Mouse (Mus musculus) cortical plate, adult 2 months (tissue): ENCODE results near the gene Bpi.

Experiments used
- CTCF ChIP-seq: fragments of 200-500 bp; IDR thresholded peaks from 2 replicates; pipeline ENCODE4 v1.5.1; 2011; ENCODE audit warnings: mild to moderate bottlenecking, control low read depth, low read length; ENCODE audit not compliant: insufficient read depth; ENCODE audit errors: extremely low read depth
- POLR2A ChIP-seq: fragments of 200-500 bp; IDR thresholded peaks from 2 replicates; pipeline ENCODE4 v1.6.1; 2011; ENCODE audit warnings: mild to moderate bottlenecking, low read length, control low read depth; ENCODE audit not compliant: insufficient read depth; ENCODE audit errors: extremely low read depth

- no peak for TF ChIP-seq CTCF
- no peak for TF ChIP-seq POLR2A
Observed at GRCm38 (mm10) chr2:158232414-158232813, 25.5 kb upstream of the Bpi start.
